25 mouse cellular contexts compared by ENCODE assay signal in the genomic region with DNA sequence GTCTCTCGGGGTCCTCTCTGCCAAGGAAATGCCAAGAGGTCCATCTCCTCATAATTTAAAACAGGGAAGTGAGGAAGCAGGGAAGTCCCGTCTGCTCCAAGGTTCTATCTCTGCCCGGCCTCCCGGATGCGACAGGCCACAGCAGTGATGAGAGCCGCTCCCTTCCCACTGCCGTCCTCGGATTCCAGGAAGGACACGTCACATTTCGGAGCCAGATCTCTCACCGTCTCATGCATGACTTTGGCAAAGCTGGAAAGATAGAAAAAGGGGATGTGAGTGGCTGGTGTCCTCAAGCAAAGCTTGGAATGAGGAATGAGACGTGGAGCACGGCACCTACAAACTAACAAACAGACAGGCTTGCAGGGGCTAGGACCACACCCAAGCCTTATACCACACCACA.
"Had no signal": no experiment of that assay in that cellular context is flagged by ENCODE, and none has a peak within 500 bp of the region (broad histone marks: within the 10 kb centered on the region; RNA-seq: fewer than 3 reads in every experiment).

No protein-coding gene starts in this region.

- H3K27ac ChIP-seq: gastrocnemius, adult 2 months; heart, embryonic 10.5 days; hindbrain, embryonic 10.5 days; hindbrain, embryonic 12.5 days; hindbrain, embryonic 14.5 days; intestine, embryonic 15.5 days; kidney, embryonic 15.5 days; layer of hippocampus, adult 2 months; left cerebral cortex, adult 2 months; limb, embryonic 10.5 days; limb, embryonic 12.5 days; liver, embryonic 13.5 days; liver, embryonic 15.5 days had no signal

- H3K27me3 ChIP-seq: heart, embryonic 12.5 days; hindbrain, embryonic 12.5 days; intestine, embryonic 15.5 days; kidney, embryonic 15.5 days; limb, embryonic 12.5 days; liver, embryonic 13.5 days; liver, embryonic 15.5 days had no signal

- H3K9me3 ChIP-seq: heart, embryonic 10.5 days; heart, embryonic 12.5 days; hindbrain, embryonic 10.5 days; hindbrain, embryonic 12.5 days; intestine, embryonic 15.5 days; kidney, embryonic 15.5 days; limb, embryonic 10.5 days; limb, embryonic 12.5 days; liver, embryonic 13.5 days; liver, embryonic 15.5 days had no signal

- H3K4me1 ChIP-seq: liver, embryonic 13.5 days; liver, embryonic 15.5 days had no signal

- DNase-seq: gastrocnemius, adult 2 months; gastrocnemius, postnatal 10 days; gastrocnemius, postnatal 25 days; heart, adult 18-20 months; heart, postnatal 10 days; heart, postnatal 4 days; kidney, postnatal 4 days; liver; liver, embryonic 13.5 days had no signal

- H3K4me2 ChIP-seq: heart, embryonic 12.5 days; hindbrain, embryonic 12.5 days; hindbrain, embryonic 14.5 days; intestine, embryonic 15.5 days; kidney, embryonic 15.5 days; limb, embryonic 12.5 days; liver, embryonic 11.5 days; liver, embryonic 13.5 days; liver, embryonic 15.5 days had no signal

- ATAC-seq: hindbrain, embryonic 16.5 days; inflammation-experienced regulatory T-cells, adult 6 months; intestine, embryonic 15.5 days; intestine, postnatal 0 days had no signal

- H3K9ac ChIP-seq: heart, embryonic 12.5 days; hindbrain, embryonic 12.5 days; hindbrain, embryonic 14.5 days; intestine, embryonic 15.5 days; kidney, embryonic 15.5 days; limb, embryonic 12.5 days; liver, embryonic 13.5 days; liver, embryonic 15.5 days had no signal

- H3K4me3 ChIP-seq: gastrocnemius, adult 2 months; heart, embryonic 10.5 days; heart, embryonic 12.5 days; hindbrain, embryonic 10.5 days; hindbrain, embryonic 12.5 days; intestine, embryonic 15.5 days; kidney, embryonic 15.5 days; layer of hippocampus, adult 2 months; left cerebral cortex, adult 2 months; limb, embryonic 10.5 days; limb, embryonic 12.5 days; liver, embryonic 13.5 days; liver, embryonic 15.5 days had no signal
